Mouse (Mus musculus) liver, adult 2 months (tissue): ENCODE data around the gene Dync1i2.

Experiments
- CTCF ChIP-seq: fragments of 200-500 bp; IDR thresholded peaks from 2 replicates; pipeline ENCODE4 v1.5.1; 2011; ENCODE audit warnings: low read depth, low read length, control low read depth
- POLR2A ChIP-seq: fragments of 200-500 bp; IDR thresholded peaks from 2 replicates; pipeline ENCODE4 v1.6.1; 2011; ENCODE audit warnings: low read length, control low read depth; ENCODE audit not compliant: insufficient read depth; ENCODE audit errors: extremely low read depth

DNA sequence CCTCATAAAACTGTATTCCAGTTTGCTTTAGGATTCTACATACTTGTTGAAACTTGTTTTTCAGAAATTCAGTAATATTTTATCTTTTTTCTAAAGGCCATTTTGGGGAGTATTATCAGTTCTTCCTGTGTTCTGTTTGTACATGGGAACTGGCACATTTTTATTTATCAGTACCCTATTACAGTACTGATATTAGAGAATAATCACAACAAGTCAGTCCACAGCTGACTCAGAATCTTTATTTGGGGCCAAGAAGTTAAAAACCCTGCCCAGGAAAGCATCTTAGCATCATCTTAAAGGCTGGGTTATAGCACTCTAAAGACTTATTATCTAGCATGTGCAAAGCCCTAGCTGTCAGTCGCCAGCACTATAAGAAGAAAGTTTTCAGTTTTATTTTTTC lies 18.1 kb downstream of the Dync1i2 start:
- TF ChIP-seq CTCF (no peak), POLR2A (no peak)
